Mouse (Mus musculus): ENCODE data around the gene Slc9a4.
"Not testable (repeated sequence)": the region's sequence is repeated elsewhere in the genome, so short reads cannot be mapped to it uniquely, and the experiment has no call there.

Gene Slc9a4

DNA sequence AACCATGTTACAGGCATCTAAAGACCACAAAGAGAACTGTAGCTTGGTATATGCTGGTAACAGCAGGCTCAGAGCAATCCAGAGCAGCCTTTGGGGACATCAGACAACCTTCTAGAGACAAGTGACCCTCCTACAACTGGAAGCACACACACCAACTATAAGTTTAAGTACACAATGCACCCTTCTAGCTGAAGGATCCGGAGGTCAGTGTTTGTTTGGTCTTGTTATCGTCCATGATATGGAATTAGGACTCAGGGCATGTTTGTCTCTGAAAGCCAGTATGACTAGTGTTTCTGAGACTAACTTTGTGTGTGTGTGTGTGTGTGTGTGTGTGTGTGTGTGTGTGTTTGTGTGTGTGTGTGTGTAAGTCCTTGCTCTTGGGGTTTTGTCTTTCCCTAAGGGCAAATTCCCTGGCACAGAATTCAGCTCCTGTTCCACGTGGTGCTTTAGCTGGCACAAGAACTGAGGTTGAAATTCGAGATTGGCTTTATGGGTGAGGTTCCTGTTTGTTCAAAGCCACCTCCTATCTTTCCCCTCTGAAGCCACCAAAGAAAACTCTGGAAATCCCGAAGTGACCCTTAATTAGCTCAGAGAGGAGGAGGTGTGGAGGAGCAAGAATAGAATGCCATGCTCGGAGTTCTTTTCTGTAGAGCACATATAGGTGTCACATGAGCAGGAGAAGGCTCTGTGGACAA lies 71.1 kb downstream of the Slc9a4 start:
- DNase-seq = no peak

DNA sequence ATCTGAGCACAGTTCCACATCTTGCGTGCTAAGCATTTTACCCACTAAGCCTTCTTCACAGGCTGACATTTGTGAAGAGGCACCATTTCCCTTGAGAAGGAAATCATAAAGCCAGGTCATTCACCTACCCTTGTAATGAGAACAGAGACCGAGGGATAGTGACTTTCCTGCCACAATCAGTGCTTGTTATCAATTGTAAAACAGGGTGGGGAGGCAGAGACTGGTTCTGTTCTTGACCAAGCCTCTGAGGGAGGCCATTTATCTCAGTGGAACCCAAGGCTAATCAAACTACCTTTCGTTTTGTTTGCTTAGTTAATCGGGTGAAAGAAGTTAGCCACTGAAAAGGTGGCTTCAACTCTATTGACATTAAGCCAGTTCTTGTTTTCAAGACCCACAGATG lies 77.2 kb downstream of the Slc9a4 start:
- no peak for DNase-seq

DNA sequence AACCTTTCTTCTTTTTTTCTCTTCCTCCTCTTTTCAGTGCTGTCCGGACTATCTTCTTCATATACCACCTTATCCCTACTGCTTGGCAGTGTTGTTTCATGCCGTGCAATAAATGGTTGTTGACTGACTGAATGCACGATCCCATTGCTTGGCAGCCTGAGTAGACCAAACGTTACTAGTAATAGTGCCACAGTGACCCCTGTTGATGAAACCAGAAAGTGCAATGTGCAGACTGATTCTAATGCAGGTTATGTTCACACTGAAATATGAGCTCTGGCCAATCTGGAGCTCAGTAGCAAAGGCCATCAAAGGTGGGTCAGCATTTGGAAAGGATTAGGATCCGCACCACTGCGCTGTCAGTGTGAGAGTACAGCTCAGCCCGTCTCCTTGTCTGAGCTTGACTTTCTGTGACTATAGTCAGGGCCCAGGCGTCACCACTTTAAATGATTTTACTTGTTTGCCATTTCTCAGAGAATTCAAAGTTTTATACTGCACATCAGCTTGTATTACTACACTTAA lies 78.2 kb downstream of the Slc9a4 start:
- peak; percentile 57 for DNase-seq

DNA sequence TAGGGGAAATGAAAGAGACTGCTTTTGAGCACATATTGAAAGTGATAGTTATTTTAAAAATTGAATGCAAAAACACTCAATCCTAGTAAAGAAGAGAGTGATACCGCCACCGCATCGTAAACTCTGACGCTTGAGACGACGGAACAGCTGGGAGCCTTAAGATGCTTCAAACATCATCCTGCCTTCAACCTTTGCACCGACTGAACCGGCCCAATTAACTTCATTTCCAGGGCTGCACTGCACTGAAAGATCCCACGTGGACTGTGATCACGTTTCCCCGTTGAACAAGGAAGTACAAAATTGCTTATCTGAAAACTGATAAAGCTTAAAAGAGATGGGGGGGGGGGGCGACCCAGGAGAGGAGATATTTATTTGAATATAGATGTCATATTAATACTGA lies 79.1 kb downstream of the Slc9a4 start:
- no peak for DNase-seq

DNA sequence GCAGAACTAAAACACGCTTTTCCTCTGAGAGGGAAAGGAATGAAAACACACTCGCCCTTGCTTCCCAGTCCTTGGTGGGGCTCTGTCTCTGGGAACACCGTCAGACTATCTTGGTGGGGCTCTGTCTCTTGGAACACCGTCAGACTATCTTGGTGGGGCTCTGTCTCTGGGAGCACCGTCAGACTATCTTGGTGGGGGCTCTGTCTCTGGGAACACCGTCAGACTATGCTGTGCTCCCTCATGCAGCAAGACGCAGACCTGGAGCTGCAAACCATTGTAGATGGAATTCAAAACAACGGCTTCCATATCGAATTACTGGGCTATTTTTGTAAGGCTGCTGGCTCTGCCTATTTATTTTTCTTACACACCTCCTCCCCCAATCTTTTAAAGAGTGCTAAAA lies 79.6 kb downstream of the Slc9a4 start:
- DNase-seq = no peak

DNA sequence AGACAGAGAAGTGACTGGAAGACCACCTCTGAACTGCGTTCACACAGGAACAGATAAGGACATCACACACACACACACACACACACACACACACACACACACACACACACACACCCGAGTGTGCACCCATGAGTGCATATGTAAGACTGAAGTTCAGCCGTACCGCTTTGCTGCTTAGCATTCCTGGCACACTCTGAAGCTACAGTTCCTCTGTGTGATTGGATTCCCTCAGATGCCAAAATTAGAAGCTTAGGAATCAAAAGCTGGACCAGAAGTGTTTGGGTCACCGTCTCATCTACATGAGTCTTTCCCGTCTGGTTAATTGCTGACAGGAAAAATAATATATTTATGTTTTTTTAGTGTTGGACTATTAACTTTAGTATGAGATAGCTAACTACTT lies 81.0 kb downstream of the Slc9a4 start:
- no peak for DNase-seq

DNA sequence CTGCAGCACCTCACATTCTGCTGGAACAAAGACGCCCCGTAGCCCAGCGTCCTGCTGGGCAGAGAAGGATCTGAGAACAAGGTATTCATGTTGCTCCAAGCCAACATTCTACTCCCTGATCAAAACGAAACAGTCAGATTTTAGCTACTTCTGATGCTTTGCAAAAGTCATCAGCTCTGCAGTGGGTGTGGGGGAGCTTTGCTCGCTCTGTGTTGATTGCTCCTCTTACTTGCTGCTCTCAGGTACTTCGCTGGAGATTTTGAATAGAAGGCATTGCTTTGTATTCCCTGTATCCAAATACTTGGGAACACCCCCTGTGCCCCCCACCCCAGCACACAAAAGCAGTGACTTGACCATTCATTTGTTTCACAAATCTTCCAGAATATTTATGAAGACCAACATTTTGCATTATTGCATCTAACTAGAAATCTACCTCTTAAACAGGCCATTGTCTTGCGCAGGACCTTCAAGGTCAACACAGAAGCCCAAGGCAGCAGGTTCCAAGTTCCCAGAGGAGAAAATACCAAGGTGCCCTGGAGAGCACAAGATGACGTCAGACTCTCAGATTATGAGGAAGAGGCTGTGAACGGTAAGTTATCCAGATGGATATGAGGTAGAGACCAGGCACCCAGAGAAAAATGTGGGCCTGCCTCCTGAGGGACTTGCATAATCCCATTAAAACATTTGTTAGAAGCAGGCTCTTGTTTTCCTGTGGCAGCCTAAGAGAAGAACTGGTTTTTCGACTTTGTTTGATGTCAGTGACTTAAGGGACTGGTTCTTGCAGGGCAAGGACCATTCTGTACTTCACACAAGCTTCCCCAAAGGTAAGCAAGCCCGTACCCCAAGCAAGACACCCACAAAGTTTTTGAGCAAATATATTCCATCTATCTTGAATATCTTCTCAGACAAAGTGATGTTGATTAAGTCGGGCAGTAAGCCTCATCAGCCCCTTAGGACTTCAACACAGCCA lies 85.8 kb downstream of the Slc9a4 start:
- no peak for DNase-seq

DNA sequence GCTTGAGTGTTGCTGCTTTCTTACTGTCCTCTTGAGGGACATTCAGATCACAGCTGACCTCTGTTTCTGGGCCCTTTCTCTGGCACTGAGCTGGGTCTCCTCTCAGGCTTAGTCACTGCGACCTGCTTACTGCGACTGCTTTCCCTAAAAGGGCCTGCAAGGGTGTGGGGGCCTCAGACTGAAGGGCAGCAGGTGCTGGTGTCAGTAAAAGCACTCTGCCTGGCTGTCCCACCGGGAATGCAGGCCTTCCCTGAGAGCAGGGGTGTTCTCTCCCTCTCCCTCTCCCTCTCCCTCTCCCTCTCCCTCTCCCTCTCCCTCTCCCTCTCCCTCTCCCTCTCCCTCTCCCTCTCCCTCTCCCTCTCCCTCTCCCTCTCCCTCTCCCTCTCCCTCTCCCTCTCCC lies 87.6 kb downstream of the Slc9a4 start:
- DNase-seq = not testable (repeated sequence)

DNA sequence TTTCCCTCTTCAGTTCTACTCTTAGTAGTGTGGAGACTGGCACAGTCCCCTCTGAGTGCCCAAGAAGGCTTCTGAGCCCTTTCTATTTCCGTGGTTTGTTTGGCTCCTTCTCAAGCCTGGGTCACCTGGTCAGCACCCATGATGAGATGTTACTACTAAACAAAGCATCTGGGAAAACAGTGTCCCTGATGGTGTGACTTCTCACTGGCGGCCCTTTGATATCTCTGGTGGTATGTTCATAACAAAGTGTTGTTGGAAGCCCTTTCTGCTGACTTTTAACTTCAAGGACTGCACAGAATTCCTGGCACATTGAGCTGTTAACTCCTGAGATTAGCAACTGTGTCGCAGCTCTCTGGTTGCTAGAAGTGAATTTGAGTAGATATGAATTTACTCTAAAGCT lies 90.1 kb downstream of the Slc9a4 start:
- no peak for DNase-seq

DNA sequence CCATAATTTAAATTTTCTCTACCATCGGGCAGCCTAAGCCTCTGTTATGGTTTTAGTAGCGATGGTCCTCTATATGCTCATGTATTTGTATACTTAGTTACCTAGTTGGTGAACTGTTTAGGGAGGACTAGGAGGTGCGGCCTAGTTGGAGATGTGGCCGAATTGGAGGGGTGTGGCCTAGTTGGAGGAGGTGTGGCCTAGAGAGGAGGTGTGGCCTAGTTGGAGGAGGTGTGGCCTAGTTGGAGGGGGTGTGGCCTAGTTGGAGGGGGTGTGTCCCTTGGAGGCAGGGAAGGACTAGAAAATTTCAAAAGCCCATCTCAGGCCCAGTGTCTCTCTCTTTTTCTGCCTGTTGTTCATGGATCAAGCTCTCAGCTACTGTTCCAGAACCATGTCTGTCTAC lies 91.6 kb downstream of the Slc9a4 start:
- DNase-seq = no peak

DNA sequence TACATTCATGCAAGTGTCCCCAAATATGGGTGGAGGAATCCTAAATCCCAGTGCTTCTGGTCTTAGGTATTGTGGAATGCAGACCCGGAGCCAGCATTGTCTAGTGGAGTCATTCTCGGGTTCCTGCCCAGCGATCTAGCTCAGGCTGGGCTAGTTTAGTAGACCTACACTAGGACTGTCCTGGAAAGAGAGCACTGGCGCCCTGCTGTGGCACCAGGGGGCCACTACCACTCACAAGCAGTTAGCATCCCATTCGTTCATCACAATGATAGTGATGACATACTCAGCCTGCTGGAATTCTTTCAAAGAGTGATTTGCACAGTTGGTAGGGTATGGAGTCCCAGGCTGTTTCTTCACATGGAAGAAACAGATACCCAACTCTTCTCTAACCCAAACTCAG lies 97.4 kb downstream of the Slc9a4 start:
- DNase-seq = no peak
